Mouse (Mus musculus) lung, postnatal 25 days (tissue): ENCODE data around the gene H2-Q2.
"Not testable (repeated sequence)": the region's sequence is repeated elsewhere in the genome, so short reads cannot be mapped to it uniquely, and the experiment has no call there.

Experiments
- DNase-seq: peaks from one replicate; pipeline ENCODE4 v3.0.0; 2022; ENCODE audit warnings: low spot score

H2-Q2 gene

DNA sequence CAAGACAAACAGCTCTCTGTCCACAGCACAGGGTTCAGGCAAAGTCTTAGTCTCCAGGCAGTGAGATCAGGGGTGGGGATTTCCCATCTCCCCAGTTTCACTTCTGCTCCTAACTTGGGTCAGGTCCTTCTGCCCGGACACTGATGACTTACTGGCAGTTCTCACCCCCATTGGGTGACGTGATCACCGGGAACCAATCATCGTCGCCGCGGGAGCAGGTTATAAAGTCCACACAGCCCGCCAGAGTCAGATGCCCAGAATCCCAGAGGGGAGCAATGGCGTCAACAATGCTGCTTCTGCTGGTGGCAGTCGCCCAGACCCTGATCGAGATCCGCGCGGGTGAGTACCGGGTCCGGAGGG, 37.3 kb downstream of the H2-Q2 start, which contains the start of gene H2-Q4:
Gene H2-Q4 (plus strand): TSS at position 249 of the 360 bp plus-strand sequence.
- peak; percentile 98 for DNase-seq

DNA sequence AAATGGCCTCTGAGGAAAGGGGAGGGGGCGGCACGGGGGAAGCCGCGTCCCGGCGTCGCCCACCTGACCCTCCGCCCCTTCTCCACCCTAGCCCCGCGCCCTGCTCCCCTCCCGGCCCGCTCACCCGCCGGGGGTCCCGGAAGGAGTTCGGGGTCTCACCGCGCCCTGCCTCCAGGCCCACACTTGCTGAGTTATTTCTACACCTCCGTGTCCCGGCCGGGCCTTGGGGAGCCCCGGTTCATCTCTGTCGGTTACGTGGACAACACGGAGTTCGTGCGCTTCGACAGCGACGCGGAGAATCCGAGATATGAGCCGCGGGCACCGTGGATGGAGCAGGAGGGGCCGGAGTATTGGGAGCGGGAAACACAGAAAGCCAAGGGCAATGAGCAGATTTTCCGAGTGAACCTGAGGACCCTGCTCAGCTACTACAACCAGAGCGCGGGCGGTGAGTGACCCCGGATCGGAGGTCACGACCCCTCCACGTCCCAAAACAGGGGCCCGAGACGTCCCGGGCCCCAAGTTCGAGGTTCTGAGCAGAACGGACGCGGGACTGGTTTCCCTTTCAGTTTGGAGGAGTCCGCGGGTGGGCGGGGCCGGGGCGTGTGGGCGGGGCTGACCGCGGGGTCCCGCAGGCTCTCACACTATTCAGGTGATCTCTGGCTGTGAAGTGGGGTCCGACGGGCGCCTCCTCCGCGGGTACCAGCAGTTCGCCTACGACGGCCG, 37.8 kb downstream of the H2-Q2 start:
- peak; percentile 51 for DNase-seq

DNA sequence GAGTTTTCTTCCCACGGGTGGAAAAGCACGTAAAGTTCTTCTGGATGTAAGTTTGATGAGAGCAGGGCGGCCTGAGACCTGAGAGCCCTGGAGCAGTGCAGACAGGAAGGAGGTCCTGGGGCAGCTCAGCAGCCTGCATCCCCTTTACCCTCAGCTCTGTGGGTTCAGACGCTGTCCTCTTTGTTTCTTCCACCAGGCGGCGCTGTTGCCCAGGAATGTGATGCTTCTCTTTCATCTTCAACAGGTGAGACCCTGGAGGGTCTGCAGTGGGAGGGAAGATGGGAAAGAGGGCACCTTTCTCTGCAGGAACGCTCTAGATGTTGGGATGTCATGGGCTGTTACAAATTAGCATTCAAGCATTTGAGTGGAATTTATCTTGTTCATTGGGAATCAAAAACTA, 47.8 kb downstream of the H2-Q2 start:
- not testable (repeated sequence) for DNase-seq

DNA sequence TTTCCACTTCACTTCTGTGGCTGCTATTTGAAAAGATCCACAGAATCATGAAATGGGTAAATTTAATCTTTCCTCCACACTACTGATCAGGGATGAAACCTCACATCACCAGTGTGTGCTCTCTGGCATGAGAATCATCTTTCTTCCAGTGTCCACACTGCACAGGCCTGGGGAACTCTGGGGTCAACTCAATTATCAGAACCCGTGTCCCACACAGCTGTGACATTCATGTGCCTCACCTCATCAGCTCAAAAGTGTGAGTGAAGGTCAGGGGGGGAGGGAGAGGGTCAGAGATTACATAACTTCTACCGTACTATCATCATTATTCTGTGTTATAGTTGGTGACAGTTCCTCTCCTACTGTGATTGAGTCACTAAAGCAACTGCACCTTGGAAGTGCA, 50.6 kb downstream of the H2-Q2 start:
- DNase-seq = not testable (repeated sequence)

DNA sequence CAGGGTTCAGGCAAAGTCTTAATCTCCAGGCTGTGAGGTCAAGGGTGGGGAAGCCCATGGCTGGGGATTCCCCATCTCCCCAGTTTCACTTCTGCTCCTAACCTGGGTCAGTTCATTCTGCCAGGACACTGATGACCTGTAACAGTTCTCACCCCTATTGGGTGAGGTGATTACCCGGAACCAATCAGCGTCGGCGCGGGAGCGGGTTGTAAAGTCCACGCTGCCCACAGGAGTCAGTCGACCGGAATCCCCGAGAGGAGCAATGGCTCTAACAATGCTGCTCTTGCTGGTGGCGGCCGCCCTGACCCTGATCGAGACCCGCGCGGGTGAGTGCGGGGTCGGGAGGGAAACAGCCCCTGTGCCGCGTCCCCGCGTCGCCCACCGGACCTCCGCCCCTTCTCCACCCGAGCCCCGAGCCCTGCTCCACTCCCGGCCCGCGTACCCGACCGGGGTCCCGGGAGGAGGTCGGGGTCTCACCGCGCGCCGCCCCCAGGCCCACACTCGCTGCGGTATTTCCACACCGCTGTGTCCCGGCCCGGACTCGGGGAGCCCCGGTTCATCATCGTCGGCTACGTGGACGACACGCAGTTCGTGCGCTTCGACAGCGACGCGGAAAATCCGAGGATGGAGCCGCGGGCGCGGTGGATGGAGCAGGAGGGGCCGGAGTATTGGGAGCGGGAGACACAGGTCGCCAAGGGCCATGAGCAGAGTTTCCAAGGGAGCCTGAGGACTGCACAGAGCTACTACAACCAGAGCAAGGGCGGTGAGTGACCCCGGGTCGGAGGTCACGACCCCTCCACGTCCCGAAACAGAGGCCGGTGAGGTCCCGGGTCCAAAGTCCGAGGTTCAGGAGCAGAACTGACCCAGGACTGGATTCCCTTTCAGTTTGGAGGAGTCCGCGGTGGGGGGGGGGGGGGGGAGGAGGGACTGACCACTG, 52.1 kb downstream of the H2-Q2 start:
- not testable (repeated sequence) for DNase-seq
